Mouse (Mus musculus) stomach, postnatal 0 days (tissue): ENCODE data around the gene Ctnnd2. TPM values are rescaled to one million over a fixed set of nuclear protein-coding genes. Genes with fewer than 3 reads are reported as not detected.

Source experiments
- ATAC-seq: fragments of 200-750 bp; cut with Nextera tagmentation; 2 replicates; pipeline ENCODE4 v1.8.0; 2017; ENCODE audit not compliant: low FRiP score, low TSS enrichment
- DNase-seq: peaks from one replicate; pipeline ENCODE4 v3.0.0-alpha.2; 2016; ENCODE audit warnings: low spot score
- H3K27ac ChIP-seq: fragments of 300-500 bp; sonication (generic); replicated peaks from 2 replicates; pipeline ENCODE4 v1.5.1; 2014; ENCODE audit warnings: mild to moderate bottlenecking, control low read depth
- H3K27me3 ChIP-seq: fragments of 300-500 bp; sonication (generic); 2 replicates; pipeline ENCODE4 v1.6.1; 2014; ENCODE audit warnings: low read length; ENCODE audit not compliant: control insufficient read depth, insufficient read depth
- H3K36me3 ChIP-seq: fragments of 300-500 bp; sonication (generic); 2 replicates; pipeline ENCODE4 v1.6.1; 2014; ENCODE audit warnings: low read length, mixed read lengths; ENCODE audit not compliant: control insufficient read depth, insufficient read depth
- H3K4me1 ChIP-seq: fragments of 300-500 bp; sonication (generic); replicated peaks from 2 replicates; pipeline ENCODE4 v1.6.1; 2014; ENCODE audit warnings: antibody characterized with exemption; ENCODE audit not compliant: control insufficient read depth, insufficient read depth
- H3K4me2 ChIP-seq: fragments of 300-500 bp; sonication (generic); replicated peaks from 2 replicates; pipeline ENCODE4 v1.6.1; 2014; ENCODE audit warnings: low read depth, mild to moderate bottlenecking, control low read depth, moderate library complexity
- H3K4me3 ChIP-seq: fragments of 300-500 bp; sonication (generic); 2 replicates; pipeline ENCODE4 v1.5.1; 2014; ENCODE audit warnings: low read depth, low read length, control low read depth
- H3K9ac ChIP-seq: fragments of 300-500 bp; sonication (generic); 2 replicates; pipeline ENCODE4 v1.6.1; 2014; ENCODE audit warnings: mild to moderate bottlenecking, low read length, control low read depth, mixed read lengths
- H3K9me3 ChIP-seq: fragments of 300-500 bp; sonication (generic); 2 replicates; pipeline ENCODE4 v1.6.1; 2016; ENCODE audit warnings: low read length; ENCODE audit not compliant: control insufficient read depth
- CTCF ChIP-seq: IDR thresholded peaks from 2 replicates; pipeline ENCODE4 v1.5.1; 2016; ENCODE audit warnings: antibody characterized with exemption, low read depth, mild to moderate bottlenecking, moderate library complexity
- EP300 ChIP-seq: optimal IDR thresholded peaks from 2 replicates; pipeline ENCODE3; 2016; ENCODE audit warnings: antibody characterized with exemption
- WGBS: fragments of 180-500 bp; shearing (Covaris S2); extraction: QIAGEN DNeasy Blood & Tissue Kit; methylation state at CpG from one replicate; pipeline ENCODE4 v1.1.7; 2014; 5-methylcytosine and 5-hydroxymethylcytosine counted together
- polyA plus RNA-seq: library from polyadenylated mRNA; unstranded; fragments of >200 nt; fragmentation: Nextera tagmentation; extraction: Ambion mirVana; gene quantifications from 2 replicates; pipeline ENCODE4 v1.2.1, GENCODE M21; 2015

The Ctnnd2 gene
- polyA plus RNA-seq, 1 experiment from 2014 or later = 0.53 TPM

DNA sequence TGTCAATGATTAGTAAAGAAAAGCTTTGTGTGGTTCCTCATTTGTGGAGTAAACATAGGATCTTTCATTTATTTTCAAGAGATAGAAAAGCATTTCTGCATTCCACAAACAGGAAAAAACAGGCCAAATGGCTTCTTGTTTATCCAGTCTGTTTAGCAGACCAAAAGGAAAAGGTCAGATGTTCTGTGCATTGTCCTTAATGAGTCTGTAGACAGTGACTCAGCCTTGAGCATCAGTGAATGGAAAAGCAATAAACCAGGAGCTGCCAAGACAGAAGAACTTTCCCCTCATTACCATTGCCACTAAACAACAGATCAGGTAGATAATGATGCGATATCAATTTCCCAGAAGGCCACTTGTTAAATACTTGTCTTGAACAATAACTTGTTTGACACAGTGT lies 192.1 kb downstream of the Ctnnd2 start:
- Histone ChIP-seq H3K4me1 (no peaks in the 10 kb centered on the region), H3K4me3 (no peak overlapping the region), H3K27me3 (no peaks in the 10 kb centered on the region), H3K4me2 (no peak overlapping the region), H3K36me3 (no peaks in the 10 kb centered on the region), H3K27ac (no peak overlapping the region), H3K9ac (no peak overlapping the region), H3K9me3 (no peaks in the 10 kb centered on the region)
- TF ChIP-seq EP300 (no peak), CTCF (no peak)
- no peak for ATAC-seq
- 97% methylated on average over 1 of the region's 1 CpGs for WGBS
- DNase-seq = no peak

DNA sequence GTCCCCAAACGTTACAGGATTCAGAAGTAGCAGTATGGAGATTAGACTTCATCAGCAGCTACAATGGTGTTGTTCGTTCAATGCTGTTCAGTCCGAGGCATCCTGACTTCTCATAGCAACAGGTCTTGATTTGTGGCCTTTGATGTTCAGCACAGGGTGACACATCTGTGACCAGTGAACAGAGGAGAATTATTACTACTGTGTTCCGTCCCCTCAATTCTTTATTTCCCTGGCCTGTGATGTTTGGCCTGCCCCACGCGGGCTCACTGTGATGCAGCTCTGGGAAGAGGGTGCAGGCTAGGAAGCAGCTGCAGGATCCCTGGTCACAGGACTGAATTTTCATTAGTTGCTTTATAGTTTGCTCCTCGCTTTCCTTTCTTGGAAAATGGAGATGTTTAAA lies 197.6 kb downstream of the Ctnnd2 start:
- 66% methylated on average over 7 of the region's 7 CpGs for WGBS
- no peak overlapping the region for H3K9ac ChIP-seq
- no peaks in the 10 kb centered on the region for H3K36me3 ChIP-seq
- no peak for TF ChIP-seq EP300
- DNase-seq (no peak), ATAC-seq (no peak)
- H3K4me2 ChIP-seq = no peak overlapping the region
- no peak overlapping the region for H3K4me3 ChIP-seq
- no peak overlapping the region for H3K27ac ChIP-seq
- H3K27me3 ChIP-seq = no peaks in the 10 kb centered on the region
- H3K9me3 ChIP-seq = no peaks in the 10 kb centered on the region
- no peaks in the 10 kb centered on the region for H3K4me1 ChIP-seq

DNA sequence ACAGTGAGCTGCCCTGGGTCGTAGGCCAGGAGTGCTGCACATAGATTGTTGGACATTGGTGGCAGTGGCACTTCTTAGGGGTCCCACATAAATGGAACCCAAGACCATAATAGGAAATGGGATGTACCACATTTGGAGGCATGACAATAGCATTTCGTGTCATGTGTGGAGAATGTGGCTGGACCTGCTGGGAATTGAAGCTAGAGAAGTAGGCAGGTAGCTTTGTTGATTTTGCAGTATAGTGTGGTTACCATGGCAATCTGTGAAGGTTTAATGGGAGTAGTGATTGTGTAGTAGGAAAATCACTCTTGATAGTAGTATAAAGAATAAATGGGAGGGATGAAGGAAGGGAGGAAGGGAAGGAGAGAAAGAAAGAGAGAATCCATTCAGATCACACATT lies 198.8 kb downstream of the Ctnnd2 start:
- Histone ChIP-seq H3K27ac (no peak overlapping the region), H3K9me3 (no peaks in the 10 kb centered on the region), H3K9ac (no peak overlapping the region), H3K36me3 (no peaks in the 10 kb centered on the region), H3K4me1 (no peaks in the 10 kb centered on the region), H3K4me3 (no peak overlapping the region), H3K4me2 (no peak overlapping the region), H3K27me3 (no peaks in the 10 kb centered on the region)
- WGBS = 57% methylated on average over 2 of the region's 2 CpGs
- ATAC-seq (no peak), DNase-seq (no peak)
- TF ChIP-seq CTCF (no peak), EP300 (no peak)

DNA sequence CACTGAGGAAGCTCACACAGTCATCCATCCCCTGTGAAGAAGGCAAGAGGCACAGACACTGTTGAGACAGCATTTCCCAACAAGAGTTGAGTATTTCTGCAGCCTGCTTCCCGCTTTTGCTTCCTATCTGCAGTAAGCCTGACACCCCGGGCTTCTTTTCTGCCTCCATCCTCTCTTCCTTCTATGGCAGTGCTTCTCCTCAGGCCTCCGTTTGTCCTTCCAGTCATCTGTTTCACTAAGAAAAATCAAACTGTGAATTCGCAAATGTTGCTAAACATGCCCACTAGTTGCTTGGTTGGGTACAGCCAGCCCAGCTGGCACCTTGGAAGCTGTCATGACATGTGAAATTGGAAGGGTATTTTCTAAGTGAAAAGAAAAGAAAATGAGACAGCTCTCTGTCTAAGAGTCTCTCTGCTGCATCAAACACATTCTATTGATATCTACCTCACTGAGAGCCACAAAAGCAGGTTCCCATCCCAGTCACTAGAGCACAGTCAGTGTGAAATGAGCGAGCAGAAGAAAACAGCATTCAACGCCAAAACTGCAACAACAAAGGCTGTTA lies 201.3 kb downstream of the Ctnnd2 start:
- TF ChIP-seq CTCF (no peak), EP300 (no peak)
- Histone ChIP-seq H3K27ac (no peak overlapping the region), H3K4me2 (no peak overlapping the region), H3K9ac (no peak overlapping the region), H3K4me3 (no peak overlapping the region), H3K4me1 (no peaks in the 10 kb centered on the region), H3K27me3 (no peaks in the 10 kb centered on the region), H3K9me3 (no peaks in the 10 kb centered on the region), H3K36me3 (no peaks in the 10 kb centered on the region)
- ATAC-seq (no peak), DNase-seq (no peak)
- WGBS = 80% methylated on average over 6 of the region's 6 CpGs

DNA sequence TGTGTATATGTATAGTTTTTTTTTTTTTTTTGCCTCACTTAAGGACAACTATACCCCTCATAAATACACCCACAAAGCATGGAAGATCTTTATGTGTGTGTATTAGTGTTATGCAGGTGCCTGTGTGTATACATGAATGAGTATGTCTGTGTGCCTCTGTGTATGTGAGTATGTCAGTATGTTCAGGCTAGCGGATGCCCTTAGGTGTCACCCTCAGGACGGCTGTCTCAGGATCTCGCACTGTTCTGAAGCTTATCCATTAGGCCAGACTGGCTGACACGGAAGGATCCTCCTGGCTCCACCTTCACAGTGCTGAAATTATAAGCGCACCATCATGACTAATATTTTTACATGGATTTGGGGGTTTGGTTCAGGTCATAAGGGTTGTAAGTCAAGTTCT lies 202.5 kb downstream of the Ctnnd2 start:
- ATAC-seq (no peak), DNase-seq (no peak)
- 71% methylated on average over 5 of the region's 5 CpGs for WGBS
- Histone ChIP-seq H3K4me3 (no peak overlapping the region), H3K27ac (no peak overlapping the region), H3K4me1 (no peaks in the 10 kb centered on the region), H3K36me3 (no peaks in the 10 kb centered on the region), H3K9me3 (no peaks in the 10 kb centered on the region), H3K27me3 (no peaks in the 10 kb centered on the region), H3K9ac (no peak overlapping the region), H3K4me2 (no peak overlapping the region)
- TF ChIP-seq CTCF (no peak), EP300 (no peak)

DNA sequence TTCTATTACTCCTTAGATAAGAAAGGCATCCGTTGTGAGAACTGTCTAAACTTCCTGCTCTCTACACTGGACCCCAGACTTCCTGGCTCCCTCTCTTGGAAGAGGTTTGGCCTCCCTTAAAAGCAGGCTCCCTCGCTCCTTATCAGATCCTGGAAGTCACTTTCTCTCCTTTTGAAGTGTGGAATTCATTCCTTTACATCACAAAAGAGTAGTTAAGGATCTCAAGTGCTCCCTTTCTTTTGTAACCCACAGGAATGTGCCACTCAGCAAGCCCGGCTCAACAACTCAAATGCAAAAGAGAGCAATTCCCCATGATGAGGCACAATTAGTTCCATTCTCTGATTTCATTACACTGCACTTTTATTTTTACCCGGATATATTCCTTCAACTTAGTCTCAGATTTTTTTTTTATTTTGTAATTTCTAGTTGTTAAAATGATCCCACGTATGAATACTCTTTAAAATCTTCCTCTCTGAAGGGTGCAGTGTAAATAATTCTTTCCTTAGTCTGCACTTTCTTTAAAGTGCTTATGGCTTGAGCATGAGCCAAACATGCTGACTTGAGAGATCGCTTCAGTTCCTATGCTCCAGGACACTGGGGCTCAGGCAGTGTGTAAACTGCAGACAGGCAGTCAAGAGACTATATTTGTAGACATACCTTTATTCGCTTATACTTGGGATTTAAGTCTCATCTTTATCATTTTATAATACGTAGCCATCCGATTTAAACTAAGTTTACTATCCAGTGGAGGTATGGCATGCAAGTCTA lies 210.9 kb downstream of the Ctnnd2 start:
- ATAC-seq = no peak
- TF ChIP-seq EP300 = no peak
- no peak for TF ChIP-seq CTCF
- no peaks in the 10 kb centered on the region for H3K36me3 ChIP-seq
- H3K9me3 ChIP-seq = no peaks in the 10 kb centered on the region
- H3K4me2 ChIP-seq = no peak overlapping the region
- H3K4me3 ChIP-seq = no peak overlapping the region
- H3K9ac ChIP-seq = no peak overlapping the region
- H3K27me3 ChIP-seq = no peaks in the 10 kb centered on the region
- no peak for DNase-seq
- 19% methylated on average over 9 of the region's 9 CpGs for WGBS
- H3K4me1 ChIP-seq = no peaks in the 10 kb centered on the region
- no peak overlapping the region for H3K27ac ChIP-seq
